In genomic region chr3:103058207-103059157, GRCm38 (mm10) we compare ENCODE assay signal across 7 mouse cellular contexts. TPM values are rescaled to one million over a fixed set of nuclear protein-coding genes. Genes with fewer than 3 reads are reported as not detected.
DNase-seq lines count a peak whose midpoint lies in the region; ATAC-seq lines count a peak whose summit lies in the region.

Gene Nras (plus strand): TSS chr3:103058285.

- WGBS in embryonic facial prominence, embryonic 11.5 days = 3% methylated on average over 46 of the region's 46 CpGs
- 3% methylated on average over 46 of the region's 46 CpGs for WGBS in limb, embryonic 11.5 days
- WGBS in midbrain, embryonic 14.5 days = 2% methylated on average over 46 of the region's 46 CpGs

- H3K9me3 ChIP-seq in embryonic facial prominence, embryonic 11.5 days (replicated peaks; ENCODE audit: control insufficient read depth, low read length) = no peaks in the 10 kb centered on the region
- H3K9me3 ChIP-seq in limb, embryonic 11.5 days (ENCODE audit: control insufficient read depth, low read length) = no peaks in the 10 kb centered on the region
- H3K9me3 ChIP-seq in midbrain, embryonic 14.5 days (ENCODE audit: control insufficient read depth, low read length) = no peaks in the 10 kb centered on the region

- peaks cover 14% of the 10 kb centered on the region for H3K36me3 ChIP-seq in embryonic facial prominence, embryonic 11.5 days (replicated peaks; ENCODE audit: control insufficient read depth, insufficient read depth, low read depth, low read length)
- peaks cover 17% of the 10 kb centered on the region for H3K36me3 ChIP-seq in limb, embryonic 11.5 days (ENCODE audit: control insufficient read depth, insufficient read depth, low read length)
- peaks cover 72% of the 10 kb centered on the region for H3K36me3 ChIP-seq in midbrain, embryonic 14.5 days (ENCODE audit: control insufficient read depth, insufficient read depth, low read length)

- H3K27me3 ChIP-seq in embryonic facial prominence, embryonic 11.5 days (ENCODE audit: control insufficient read depth, insufficient read depth, low read length) = no peaks in the 10 kb centered on the region
- no peaks in the 10 kb centered on the region for H3K27me3 ChIP-seq in limb, embryonic 11.5 days (ENCODE audit: control insufficient read depth, insufficient read depth, low read length)
- no peaks in the 10 kb centered on the region for H3K27me3 ChIP-seq in midbrain, embryonic 14.5 days (ENCODE audit: control insufficient read depth, insufficient read depth, low read length)

- peak within 1 kb of the TSS; percentile 88 for H3K27ac ChIP-seq in embryonic facial prominence, embryonic 11.5 days (replicated peaks; ENCODE audit: low read depth, low read length)
- peak within 1 kb of the TSS; percentile 93 for H3K27ac ChIP-seq in limb, embryonic 11.5 days (replicated peaks; ENCODE audit: low read depth, low read length)
- peak within 1 kb of the TSS; percentile 92 for H3K27ac ChIP-seq in midbrain, embryonic 14.5 days (replicated peaks; ENCODE audit: low read depth, low read length)

- no peaks in the 10 kb centered on the region for H3K4me1 ChIP-seq in embryonic facial prominence, embryonic 11.5 days (ENCODE audit: control insufficient read depth, insufficient read depth, low read length)
- H3K4me1 ChIP-seq in limb, embryonic 11.5 days (ENCODE audit: control insufficient read depth, insufficient read depth, low read length) = no peaks in the 10 kb centered on the region
- peaks cover 7% of the 10 kb centered on the region for H3K4me1 ChIP-seq in midbrain, embryonic 14.5 days (ENCODE audit: control insufficient read depth, insufficient read depth, low read length)

- peak; percentile 91 for ATAC-seq in embryonic facial prominence, embryonic 11.5 days (replicated peaks; ENCODE audit: insufficient number of reproducible peaks, low FRiP score, low TSS enrichment, low read depth)
- ATAC-seq in limb, embryonic 11.5 days (ENCODE audit: insufficient number of reproducible peaks, low FRiP score, low TSS enrichment, low read depth) = peak; percentile 98
- peak; percentile 99 for ATAC-seq in midbrain, embryonic 14.5 days (ENCODE audit: low FRiP score, low TSS enrichment)

- H3K9ac ChIP-seq in embryonic facial prominence, embryonic 11.5 days (replicated peaks; ENCODE audit: low read length) = peak within 1 kb of the TSS; percentile 81
- H3K9ac ChIP-seq in limb, embryonic 11.5 days (ENCODE audit: low read length) = peak within 1 kb of the TSS; percentile 93
- peak within 1 kb of the TSS; percentile 87 for H3K9ac ChIP-seq in midbrain, embryonic 14.5 days (replicated peaks; ENCODE audit: low read length)

- H3K4me3 ChIP-seq in embryonic facial prominence, embryonic 11.5 days (ENCODE audit: low read depth, low read length) = peak within 1 kb of the TSS; percentile 53
- H3K4me3 ChIP-seq in limb, embryonic 11.5 days (ENCODE audit: low read depth, low read length) = peak within 1 kb of the TSS; percentile 69
- H3K4me3 ChIP-seq in midbrain, embryonic 14.5 days (replicated peaks; ENCODE audit: low read depth, low read length) = peak within 1 kb of the TSS; percentile 74

- DNase-seq in adrenal gland, postnatal 14 days = peak; percentile 99
- peak; percentile 97 for DNase-seq in embryonic facial prominence, embryonic 11.5 days (ENCODE audit: low spot score)
- DNase-seq in heart, adult 11 months = peak; percentile 99
- peak; percentile 94 for DNase-seq in kidney, adult 18-20 months
- DNase-seq in limb, embryonic 11.5 days (ENCODE audit: low spot score) = peak; percentile 98
- DNase-seq in midbrain, embryonic 14.5 days = peak; percentile 97
- peak; percentile 87 to 94 for DNase-seq in spleen, adult 18-20 months

- H3K4me2 ChIP-seq in embryonic facial prominence, embryonic 11.5 days (ENCODE audit: low read depth, low read length) = peak within 1 kb of the TSS; percentile 66
- peak within 1 kb of the TSS; percentile 83 for H3K4me2 ChIP-seq in limb, embryonic 11.5 days (ENCODE audit: low read depth, severe bottlenecking)
- peak within 1 kb of the TSS; percentile 64 for H3K4me2 ChIP-seq in midbrain, embryonic 14.5 days (ENCODE audit: low read length)

RNA-seq across cellular contexts. Expression of gene Nras, which starts in this region (rescaled TPM):
- 57.4 and 65.0 TPM in 2 replicates for total RNA-seq in adrenal gland, postnatal 14 days (2021)
- polyA plus RNA-seq in embryonic facial prominence, embryonic 11.5 days (2014; fragmentation: Nextera tagmentation; extraction: Ambion mirVana) = 122 and 127 TPM in 2 replicates
- 105 and 115 TPM in 2 replicates for polyA plus RNA-seq in limb, embryonic 11.5 days (2014; fragmentation: Nextera tagmentation; extraction: Ambion mirVana)
- 95.7 and 95.8 TPM in 2 replicates for polyA plus RNA-seq in midbrain, embryonic 14.5 days (2014; fragmentation: Nextera tagmentation; extraction: Ambion mirVana)

Comparison
In these comparisons a context has a peak if more than half of its experiments do, and no peak if none do; other contexts are left out.
1. Peak in every context shown above with its lines: DNase-seq, ATAC-seq, H3K4me3 ChIP-seq and H3K27ac ChIP-seq.